Mouse (Mus musculus) Patski (cell line): ENCODE data around the gene Nr4a3. TPM values are rescaled to one million over a fixed set of nuclear protein-coding genes. Genes with fewer than 3 reads are reported as not detected.

Experiments used
- ATAC-seq: fragments of 100-300 bp; one replicate; pipeline ENCODE4 v1.8.0; 2021
- CTCF ChIA-PET: fragments of 350-600 bp; sonication (Branson Sonifier 250); formaldehyde crosslinking; loops from one replicate; lab custom pipeline; 2022; ENCODE audit warnings: inconsistent platforms; lab: Charles Lee
- POLR2A ChIA-PET: fragments of 350-600 bp; sonication (Branson Sonifier 250); formaldehyde crosslinking; loops from one replicate; lab custom pipeline; 2022; ENCODE audit warnings: antibody characterized with exemption, inconsistent platforms; lab: Charles Lee
- DNase-seq: peaks from one replicate; pipeline ENCODE4 v3.0.0-alpha.2; 2011; ENCODE audit warnings: low read depth, low spot score
- H3K27me3 ChIP-seq: fragments of 371-371 bp; one replicate; pipeline ENCODE4 v1.5.1; 2021
- CTCF ChIP-seq: fragments of 100-300 bp; IDR thresholded peaks from one replicate; pipeline ENCODE4 v1.5.1; 2021
- in situ Hi-C: fragments of 300-500 bp; cut with MboI; formaldehyde crosslinking; loops from 3 replicates; pipeline ENCODE4 v1.11.1; 2018; ENCODE audit warnings: low pct_unique_long_range_greater_than_20kb, mixed read lengths
- polyA plus RNA-seq: library from polyadenylated mRNA; unstranded; gene quantifications from one replicate; pipeline ENCODE4 v1.2.3, GENCODE M21; 2021

Nr4a3 gene
- polyA plus RNA-seq, 1 experiment from 2014 or later: 0.08 TPM

GRCm38 (mm10) chr4:48076693-48077471, 31.9 kb downstream of the Nr4a3 start:
- peaks cover 6% of the 10 kb centered on the region for H3K27me3 ChIP-seq
- no peak for TF ChIP-seq CTCF
- POLR2A ChIA-PET: no interaction called here
- no peak for DNase-seq
- CTCF ChIA-PET: interaction anchor here (0.9 to 1.0 kb wide), 3 partner anchors 10 to 20 kb away, joined by 3 to 4 read pairs (median 3); no protein-coding TSS in a partner anchor
- ATAC-seq: no peak
- in situ Hi-C loops: no loop called here

- H3K27me3 ChIP-seq: peaks cover 6% of the 10 kb centered on the region
- no peak for TF ChIP-seq CTCF
- ATAC-seq (no peak), DNase-seq (no peak)
- ChIA-PET CTCF (interaction anchor here (1.4 kb wide), 1 partner anchor 11 kb away, joined by 4 read pairs; no protein-coding TSS in a partner anchor), POLR2A (no interaction called here)
- in situ Hi-C loops: no loop called here
These were observed 33.3 kb downstream of the Nr4a3 start for GRCm38 (mm10) chr4:48078213-48078612.

GRCm38 (mm10) chr4:48079285-48080039, 34.5 kb downstream of the Nr4a3 start:
- POLR2A ChIA-PET: no interaction called here

GRCm38 (mm10) chr4:48083452-48083851, 38.5 kb downstream of the Nr4a3 start:
- in situ Hi-C loops: no loop called here
- ATAC-seq (no peak), DNase-seq (no peak)
- H3K27me3 ChIP-seq: peaks cover 10% of the 10 kb centered on the region
- ChIA-PET POLR2A (no interaction called here), CTCF (interaction anchor here (0.8 kb wide), 1 partner anchor 14 kb away, joined by 3 read pairs; no protein-coding TSS in a partner anchor)
- no peak for TF ChIP-seq CTCF

More at GRCm38 (mm10) chr4:48079285-48080039, 34.5 kb downstream of the Nr4a3 start:
- in situ Hi-C loops: no loop called here
- no peak for TF ChIP-seq CTCF
- DNase-seq (no peak), ATAC-seq (no peak)
- H3K27me3 ChIP-seq: peaks cover 6% of the 10 kb centered on the region
- CTCF ChIA-PET: no interaction called here

GRCm38 (mm10) chr4:48086609-48087008, 41.7 kb downstream of the Nr4a3 start:
- TF ChIP-seq CTCF: no peak
- ATAC-seq (no peak), DNase-seq (no peak)
- in situ Hi-C loops: no loop called here
- ChIA-PET POLR2A (no interaction called here), CTCF (interaction anchor here (1.6 kb wide), 1 partner anchor 10 kb away, joined by 3 read pairs; no protein-coding TSS in a partner anchor)
- H3K27me3 ChIP-seq: peaks cover 10% of the 10 kb centered on the region

GRCm38 (mm10) chr4:48087497-48087896, 42.5 kb downstream of the Nr4a3 start:
- ChIA-PET CTCF (interaction anchor here (1.6 to 1.7 kb wide), 2 partner anchors 10 to 20 kb away, joined by 3 read pairs; no protein-coding TSS in a partner anchor), POLR2A (no interaction called here)
- in situ Hi-C loops: no loop called here
- ATAC-seq (no peak), DNase-seq (no peak)
- no peak for TF ChIP-seq CTCF
- peaks cover 10% of the 10 kb centered on the region for H3K27me3 ChIP-seq

GRCm38 (mm10) chr4:48093221-48093620, 48.3 kb downstream of the Nr4a3 start:
- ChIA-PET CTCF (no interaction called here), POLR2A (no interaction called here)
- ATAC-seq: no peak
- DNase-seq: no peak
- TF ChIP-seq CTCF: no peak
- in situ Hi-C loops: no loop called here
- H3K27me3 ChIP-seq: peaks cover 7% of the 10 kb centered on the region

GRCm38 (mm10) chr4:48100217-48100616, 55.3 kb downstream of the Nr4a3 start:
- in situ Hi-C loops: no loop called here
- H3K27me3 ChIP-seq: peaks cover 13% of the 10 kb centered on the region
- no peak for TF ChIP-seq CTCF
- ATAC-seq: no peak
- POLR2A ChIA-PET: no interaction called here
- no peak for DNase-seq
- CTCF ChIA-PET: no interaction called here

- POLR2A ChIA-PET: no interaction called here
- CTCF ChIA-PET: no interaction called here
- H3K27me3 ChIP-seq: peaks cover 29% of the 10 kb centered on the region
- no peak for DNase-seq
- in situ Hi-C loops: no loop called here
- ATAC-seq: no peak
- no peak for TF ChIP-seq CTCF
These were observed 57.0 kb downstream of the Nr4a3 start for GRCm38 (mm10) chr4:48101981-48102380.

- no peak for DNase-seq
- POLR2A ChIA-PET: no interaction called here
- CTCF ChIA-PET: no interaction called here
- in situ Hi-C loops: no loop called here
- no peak for TF ChIP-seq CTCF
- ATAC-seq: no peak
- H3K27me3 ChIP-seq: peaks cover 46% of the 10 kb centered on the region
These were observed 60.4 kb downstream of the Nr4a3 start for GRCm38 (mm10) chr4:48105387-48105786.
